Mouse (Mus musculus) heart, postnatal 10 days (tissue): ENCODE results near the gene Fgfr2. TPM values are rescaled to one million over a fixed set of nuclear protein-coding genes. Genes with fewer than 3 reads are reported as not detected.
"Not testable (repeated sequence)": the region's sequence is repeated elsewhere in the genome, so short reads cannot be mapped to it uniquely, and the experiment has no call there.

Experiments
- DNase-seq, 2 experiments: peaks; one replicate each; pipeline ENCODE4 v3.0.0; 2021
- intact Hi-C: fragments of 180-260 bp; cut with DNase I; formaldehyde crosslinking; loops from one replicate; pipeline ENCODE4 v1.15.1; 2025
- total RNA-seq, 2 experiments: library from RNA; stranded (reverse); gene quantifications; 2 replicates each; pipeline ENCODE4 v1.2.3; 2021

Fgfr2 gene
- total RNA-seq, 2 experiments from 2014 or later: 6.2 to 6.3 TPM

GRCm38 (mm10) chr7:132471327-132471726, 651.8 kb downstream of the Fgfr2 start:
- intact Hi-C loops: loop anchor here (1.0 to 10.0 kb wide), 3 partner anchors 155 to 577 kb away; no protein-coding TSS in a partner anchor
- peak; percentile 36 to 63 for DNase-seq

- DNase-seq: no peak
- intact Hi-C loops: no loop called here
Observed at GRCm38 (mm10) chr7:132468391-132468790, 654.8 kb downstream of the Fgfr2 start.

- intact Hi-C loops: no loop called here
- DNase-seq: no peak
Observed at GRCm38 (mm10) chr7:132465897-132466296, 657.3 kb downstream of the Fgfr2 start.

GRCm38 (mm10) chr7:132464894-132465293, 658.3 kb downstream of the Fgfr2 start:
- intact Hi-C loops: no loop called here
- DNase-seq: no peak

- intact Hi-C loops: no loop called here
- no peak for DNase-seq
Observed at GRCm38 (mm10) chr7:132458493-132458892, 664.7 kb downstream of the Fgfr2 start.

DNA sequence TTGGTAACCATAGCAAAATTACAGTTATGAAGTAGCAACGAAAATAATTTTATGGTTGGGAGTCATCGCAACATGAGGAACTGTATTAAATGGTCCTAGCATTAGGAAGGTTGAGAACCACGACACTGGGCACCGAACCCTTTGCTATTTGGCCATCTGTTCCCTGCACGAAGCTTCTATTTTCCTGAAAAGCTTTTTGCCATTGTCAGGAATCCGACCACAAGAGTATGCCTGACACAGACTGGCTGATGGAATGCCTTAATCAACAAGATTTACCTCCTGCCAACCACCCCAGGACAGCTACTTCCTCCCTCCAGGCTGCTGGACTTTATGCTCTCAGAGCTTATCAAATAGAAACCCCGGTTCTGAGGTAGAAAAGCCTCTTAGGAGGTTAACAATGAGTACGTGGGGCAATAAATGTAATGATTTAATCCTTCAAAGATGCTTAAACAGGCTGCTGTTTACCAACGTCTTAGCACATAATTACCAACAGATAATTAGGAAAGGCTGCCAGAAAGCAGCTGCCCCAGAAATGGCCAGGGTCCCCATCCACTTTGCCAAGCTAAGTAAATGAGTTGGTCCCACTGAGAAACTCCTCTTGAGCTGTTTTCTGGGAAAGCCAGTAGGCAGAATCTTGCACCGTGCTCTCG, 668.0 kb downstream of the Fgfr2 start:
- intact Hi-C loops: no loop called here
- no peak for DNase-seq

GRCm38 (mm10) chr7:132449891-132450735, 673.0 kb downstream of the Fgfr2 start:
- no peak for DNase-seq
- intact Hi-C loops: no loop called here

DNA sequence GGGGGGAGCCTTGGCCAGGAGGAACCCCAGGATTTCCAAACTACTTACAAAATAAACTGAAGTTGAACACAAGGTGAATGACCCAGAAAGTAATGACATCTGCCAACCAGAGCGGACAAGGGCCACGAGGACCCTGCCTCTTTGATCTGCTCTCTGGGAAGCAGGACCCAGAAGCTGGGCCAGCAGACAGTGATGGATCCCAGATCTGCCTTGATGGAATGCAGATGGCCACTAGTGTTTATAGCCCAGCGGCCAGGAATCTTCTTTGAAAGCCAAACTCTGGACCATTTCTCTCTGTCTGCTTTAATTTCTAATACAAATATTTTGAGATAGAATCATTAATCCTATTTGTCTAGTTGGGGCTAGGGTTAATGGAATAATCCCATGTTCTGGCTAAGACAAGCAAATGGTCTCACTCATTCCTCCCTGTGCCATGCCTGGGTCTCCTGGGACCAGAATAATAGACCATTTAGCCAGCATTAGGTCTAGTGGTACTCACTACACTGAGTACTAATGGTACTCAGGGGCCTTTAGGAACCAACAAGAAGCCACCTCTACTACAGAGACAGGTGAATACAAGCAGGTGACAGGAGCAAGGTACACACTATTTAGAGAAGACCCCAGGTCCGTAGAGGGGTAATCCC, 674.5 kb downstream of the Fgfr2 start:
- intact Hi-C loops: no loop called here
- no peak for DNase-seq

- DNase-seq: no peak
- intact Hi-C loops: no loop called here
Observed at GRCm38 (mm10) chr7:132447558-132447957, 675.6 kb downstream of the Fgfr2 start.

GRCm38 (mm10) chr7:132446841-132447240, 676.3 kb downstream of the Fgfr2 start:
- intact Hi-C loops: no loop called here
- no peak for DNase-seq

GRCm38 (mm10) chr7:132444221-132444620, 678.9 kb downstream of the Fgfr2 start:
- intact Hi-C loops: no loop called here
- no peak for DNase-seq

DNA sequence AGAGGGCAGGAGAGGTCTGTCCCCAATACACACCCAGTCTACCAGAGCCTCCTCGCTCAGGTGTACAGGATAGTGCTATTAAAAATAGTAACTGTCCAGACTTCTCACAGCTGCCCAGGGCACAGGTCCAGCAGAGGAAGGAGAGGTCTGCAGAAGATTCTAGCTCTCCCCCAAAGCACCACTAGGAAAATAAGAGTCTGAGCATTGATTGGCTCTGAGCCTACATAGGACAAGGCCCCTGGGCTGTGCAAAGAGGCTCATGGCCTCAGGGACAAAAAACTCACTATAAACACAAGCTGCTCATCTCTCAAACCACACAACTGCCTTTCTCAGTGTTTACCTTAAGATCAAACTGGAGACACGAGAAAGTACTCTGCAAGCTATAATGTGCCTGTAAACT, 679.4 kb downstream of the Fgfr2 start:
- DNase-seq: peak; percentile 12 to 27
- intact Hi-C loops: no loop called here

DNA sequence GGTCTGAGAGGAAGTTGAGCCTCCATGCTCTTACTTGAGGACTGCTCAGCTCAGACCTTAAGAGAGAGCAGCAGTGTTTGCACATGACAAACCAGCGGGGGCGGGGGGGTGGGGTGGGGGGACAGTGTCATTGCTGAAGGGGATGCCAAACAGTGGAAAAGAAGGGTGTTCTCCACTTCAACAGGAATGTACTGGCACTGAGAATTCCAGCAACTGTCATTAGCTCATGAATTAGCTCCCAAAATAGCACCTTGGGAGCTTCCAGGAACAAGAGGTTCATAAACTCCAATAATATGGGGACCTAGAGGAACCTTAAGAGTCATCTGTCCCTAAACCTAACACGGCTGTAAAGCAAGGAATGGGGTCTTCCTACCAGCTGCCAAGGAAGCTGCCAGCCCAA, 680.0 kb downstream of the Fgfr2 start:
- peak; percentile 13 to 25 for DNase-seq
- intact Hi-C loops: no loop called here

DNA sequence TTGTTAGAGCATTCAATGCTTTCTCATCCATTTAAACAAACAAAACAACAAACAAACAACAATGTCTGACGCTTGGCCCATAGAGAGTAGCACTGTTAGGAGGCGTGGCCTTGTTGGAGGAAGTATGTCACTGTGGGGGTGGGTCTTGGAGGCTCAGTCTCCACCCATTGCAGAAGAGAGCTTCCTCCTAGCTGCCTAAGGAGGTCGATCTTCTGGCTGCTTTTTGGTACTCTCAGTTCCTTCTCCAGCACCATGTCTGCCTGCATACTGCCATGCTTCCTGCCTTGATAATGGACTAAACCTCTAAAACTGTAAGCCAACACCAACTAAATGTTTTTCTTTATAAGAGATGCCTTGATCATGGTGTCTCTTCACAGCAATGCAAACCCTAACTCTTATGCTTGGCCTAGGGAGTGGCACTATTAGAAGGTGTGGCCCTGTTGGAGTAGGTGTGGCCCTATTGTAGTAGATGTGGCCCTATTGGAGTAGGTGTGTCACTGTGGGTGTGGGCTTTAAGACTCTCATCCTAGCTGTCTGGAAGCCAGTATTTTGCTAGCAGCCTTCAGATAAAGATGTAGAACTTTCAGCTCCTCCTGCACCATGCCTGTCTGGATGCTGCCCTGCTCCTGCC, 680.9 kb downstream of the Fgfr2 start:
- intact Hi-C loops: not testable (repeated sequence)

DNA sequence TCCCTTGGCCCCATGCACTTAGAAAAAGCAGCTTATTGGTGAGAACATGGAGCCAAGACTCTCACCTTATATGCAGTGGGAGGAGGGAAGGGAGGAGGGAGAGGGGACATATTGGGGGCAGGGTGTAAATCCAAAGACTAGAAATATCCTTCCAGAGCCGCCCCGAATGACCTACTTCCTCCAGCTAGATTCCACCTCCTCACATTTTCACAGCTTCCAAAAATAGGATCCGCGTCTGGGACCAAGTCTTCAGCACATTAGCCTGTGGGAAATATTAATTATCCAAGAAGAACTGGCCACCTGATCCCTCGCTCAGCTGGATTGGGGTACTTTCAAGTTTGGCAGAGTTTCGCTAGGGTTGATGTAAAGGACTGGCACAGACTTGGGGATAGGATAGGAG, 683.2 kb downstream of the Fgfr2 start:
- intact Hi-C loops: no loop called here
- no peak for DNase-seq

More for the DNA sequence above, 680.9 kb downstream of the Fgfr2 start:
- DNase-seq: not testable (repeated sequence)

DNA sequence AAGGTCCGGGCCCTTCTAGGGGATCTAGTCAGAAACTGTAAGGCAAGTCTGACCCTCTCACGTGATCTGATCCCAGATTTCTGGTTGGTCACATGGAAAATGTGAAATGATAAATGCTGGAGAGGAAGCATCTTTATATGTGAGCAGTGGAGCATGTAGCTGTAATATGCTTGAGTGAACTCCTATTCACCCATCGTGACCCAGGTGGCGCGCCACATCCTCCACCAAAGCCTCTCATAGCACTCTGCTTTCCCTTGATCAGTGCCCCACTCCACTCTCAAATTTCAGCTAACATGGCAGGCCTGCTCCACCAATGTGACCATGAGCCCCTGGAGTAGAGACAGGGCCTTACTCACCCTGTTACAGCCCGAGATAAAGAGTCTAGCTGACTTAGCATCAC, 685.1 kb downstream of the Fgfr2 start:
- intact Hi-C loops: no loop called here

GRCm38 (mm10) chr7:132437431-132437830, 685.7 kb downstream of the Fgfr2 start:
- no peak for DNase-seq
- intact Hi-C loops: no loop called here

More for the DNA sequence above, 685.1 kb downstream of the Fgfr2 start:
- no peak for DNase-seq

- intact Hi-C loops: no loop called here
- no peak for DNase-seq
Observed at GRCm38 (mm10) chr7:132435486-132436055, 687.6 kb downstream of the Fgfr2 start.

- intact Hi-C loops: no loop called here
- DNase-seq: no peak
Observed at GRCm38 (mm10) chr7:132429324-132429723, 693.8 kb downstream of the Fgfr2 start.

DNA sequence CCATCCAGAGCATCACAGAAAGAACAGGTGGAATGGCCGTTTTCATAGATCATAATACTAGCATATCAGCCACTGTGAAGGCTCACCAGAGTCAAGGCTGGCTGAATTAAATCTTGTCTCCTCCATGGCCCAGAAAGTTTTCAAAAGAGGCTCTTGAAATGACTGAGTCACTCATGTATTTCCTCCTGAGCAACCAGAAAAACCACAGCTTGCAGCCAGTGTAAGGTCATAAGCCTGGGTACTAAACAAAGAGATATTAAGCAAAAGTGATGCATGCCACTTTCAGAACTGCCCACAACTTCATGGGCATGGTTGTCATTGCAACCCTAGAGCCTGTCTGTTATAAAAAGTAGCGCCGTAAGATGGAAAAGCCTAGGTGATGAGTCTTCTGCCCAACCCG, 694.8 kb downstream of the Fgfr2 start:
- intact Hi-C loops: no loop called here
- no peak for DNase-seq

GRCm38 (mm10) chr7:132426069-132426468, 697.1 kb downstream of the Fgfr2 start:
- intact Hi-C loops: no loop called here
- DNase-seq: no peak
